Mouse (Mus musculus) testis, adult 2 months (tissue): ENCODE data around the gene Mfsd2b. TPM values are rescaled to one million over a fixed set of nuclear protein-coding genes. Genes with fewer than 3 reads are reported as not detected.
A peak's percentile ranks its signal among the peaks of the same experiment; 100 is the strongest.

ENCODE experiments used
- H3K27ac ChIP-seq: fragments of 200-500 bp; 2 replicates; pipeline ENCODE4 v1.5.1; 2012; ENCODE audit warnings: low read depth, low read length; ENCODE audit not compliant: control insufficient read depth, insufficient read depth
- H3K27me3 ChIP-seq: fragments of 200-500 bp; 2 replicates; pipeline ENCODE4 v1.6.1; 2012; ENCODE audit warnings: mild to moderate bottlenecking, low read length, moderate library complexity; ENCODE audit not compliant: control insufficient read depth, insufficient read depth
- H3K36me3 ChIP-seq: fragments of 200-500 bp; 2 replicates; pipeline ENCODE4 v1.6.1; 2012; ENCODE audit warnings: mild to moderate bottlenecking, low read length; ENCODE audit not compliant: control insufficient read depth, insufficient read depth
- H3K4me1 ChIP-seq: fragments of 200-500 bp; 2 replicates; pipeline ENCODE4 v1.6.1; 2012; ENCODE audit warnings: low read length; ENCODE audit not compliant: control insufficient read depth, insufficient read depth
- H3K4me3 ChIP-seq: fragments of 200-500 bp; 2 replicates; pipeline ENCODE4 v1.5.1; 2012; ENCODE audit warnings: low read depth, mild to moderate bottlenecking, low read length, moderate library complexity, mixed read lengths; ENCODE audit not compliant: control insufficient read depth
- CTCF ChIP-seq: fragments of 200-500 bp; IDR thresholded peaks from 2 replicates; pipeline ENCODE4 v1.5.1; 2012; ENCODE audit warnings: low read depth, mild to moderate bottlenecking, inconsistent platforms, low read length, moderate library complexity; ENCODE audit not compliant: control insufficient read depth, insufficient read depth, insufficient replicate concordance
- POLR2A ChIP-seq: fragments of 200-500 bp; IDR thresholded peaks from 2 replicates; pipeline ENCODE4 v1.6.1; 2012; ENCODE audit warnings: low read depth, mild to moderate bottlenecking, inconsistent platforms, low read length, moderate library complexity; ENCODE audit not compliant: control insufficient read depth
- polyA plus RNA-seq: library from polyadenylated mRNA; depleted of rRNA; stranded (reverse); fragments of >200 nt; gene quantifications from 2 replicates; pipeline ENCODE4 v1.2.3, GENCODE M21; 2012; rRNA removed

Gene Mfsd2b
- polyA plus RNA-seq, 1 experiment: 4.4 TPM

- peaks cover 19% of the 10 kb centered on the region for H3K4me1 ChIP-seq
- H3K27ac ChIP-seq: no peak overlapping the region
- H3K36me3 ChIP-seq: no peaks in the 10 kb centered on the region
- TF ChIP-seq POLR2A: no peak
- no peak for TF ChIP-seq CTCF
- peaks cover 2% of the 10 kb centered on the region; the same call in 1 of the 2 replicates for H3K27me3 ChIP-seq
- no peak overlapping the region for H3K4me3 ChIP-seq
Observed at GRCm38 (mm10) chr12:4840010-4840409, 34.1 kb downstream of the Mfsd2b start.

DNA sequence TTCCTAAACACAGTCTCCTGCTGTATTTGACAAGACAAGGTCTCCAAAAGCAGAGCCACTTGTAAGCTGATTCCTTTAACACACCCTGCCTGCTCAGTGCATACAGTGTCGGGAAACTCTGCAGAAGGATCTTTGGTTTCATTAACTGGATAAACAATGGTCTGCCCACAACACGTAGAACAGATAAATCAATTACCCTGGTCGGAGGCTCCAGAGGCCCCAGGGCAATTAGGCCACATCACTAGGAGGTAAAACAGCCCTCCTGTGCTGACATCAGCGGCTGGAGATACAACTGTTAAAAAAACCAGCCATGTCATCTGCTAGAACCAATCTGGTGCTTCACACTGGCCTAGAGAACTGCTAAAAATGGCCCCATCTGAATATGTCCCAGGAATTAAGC is 37.2 kb downstream of the Mfsd2b start:
- Histone ChIP-seq H3K27ac (no peak overlapping the region), H3K36me3 (no peaks in the 10 kb centered on the region), H3K4me3 (no peak overlapping the region), H3K27me3 (peaks cover 2% of the 10 kb centered on the region; the same call in 1 of the 2 replicates), H3K4me1 (peaks cover 10% of the 10 kb centered on the region)
- TF ChIP-seq CTCF: no peak
- TF ChIP-seq POLR2A: no peak

DNA sequence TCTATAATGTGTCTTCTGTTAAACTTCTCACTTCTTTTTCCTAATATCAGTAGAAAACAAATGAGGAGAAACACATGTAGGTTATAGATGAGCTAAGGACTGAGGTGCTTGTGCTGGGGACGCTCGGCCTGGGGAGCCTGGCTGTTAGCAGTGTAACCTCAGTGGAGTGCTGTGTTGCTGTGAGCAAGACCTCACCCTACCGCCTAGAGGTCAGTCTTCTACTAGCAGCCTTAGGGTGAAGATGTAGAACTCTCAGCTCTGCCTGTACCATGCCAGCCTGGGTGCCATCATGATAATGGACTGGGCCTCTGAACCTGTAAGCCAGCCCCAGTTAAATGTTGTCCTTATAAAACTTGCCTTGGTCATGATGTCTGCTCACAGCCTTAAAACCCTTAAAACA is 46.9 kb downstream of the Mfsd2b start:
- Histone ChIP-seq H3K4me3 (no peak overlapping the region), H3K4me1 (no peaks in the 10 kb centered on the region), H3K27ac (no peak overlapping the region), H3K36me3 (no peaks in the 10 kb centered on the region; the same call in 1 of the 2 replicates), H3K27me3 (no peaks in the 10 kb centered on the region)
- TF ChIP-seq CTCF: no peak
- TF ChIP-seq POLR2A: no peak

DNA sequence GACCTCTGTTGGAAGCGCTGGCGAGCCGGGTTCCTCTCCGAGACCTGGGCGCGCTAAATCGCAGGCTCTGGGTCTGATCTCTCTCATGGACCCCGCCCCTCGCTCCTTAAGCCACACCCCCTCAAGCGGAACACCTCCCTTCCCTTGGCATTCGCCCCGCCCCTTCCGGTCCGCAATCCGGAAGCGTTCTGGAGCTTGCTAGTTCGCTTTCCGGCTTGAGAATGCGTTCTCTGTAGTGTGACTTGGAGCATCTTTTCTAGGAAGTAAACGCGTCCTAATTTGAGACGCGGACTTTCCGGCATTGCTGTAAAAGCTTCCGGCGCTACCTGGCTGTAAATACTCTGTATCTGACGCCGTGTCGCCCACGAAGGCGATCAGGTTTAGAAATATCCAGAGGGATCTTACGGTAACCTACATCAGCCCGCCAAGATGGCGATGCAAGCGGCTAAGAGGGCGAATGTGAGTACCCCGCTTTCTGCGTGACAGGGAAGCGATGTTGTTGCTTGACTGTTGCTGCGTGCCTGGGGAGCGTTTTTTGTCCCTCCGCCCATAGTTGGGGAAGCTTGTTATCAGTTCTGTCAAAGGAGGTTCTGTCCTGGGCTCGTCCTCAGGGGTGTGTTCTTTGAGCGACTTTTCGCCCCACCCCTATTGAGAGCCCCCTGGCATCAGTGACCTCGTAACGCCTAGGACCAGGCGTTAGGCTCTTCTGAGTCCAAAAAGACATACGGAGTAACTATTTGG is 56.6 kb downstream of the Mfsd2b start, which contains the start of gene Sf3b6:
Gene Sf3b6 (plus strand): TSS at position 184 of the 741 bp plus-strand sequence.
- no peaks in the 10 kb centered on the region; the same call in 1 of the 2 replicates for H3K4me1 ChIP-seq
- H3K27ac ChIP-seq: peak within 1 kb of the TSS; percentile 50
- TF ChIP-seq CTCF: no peak
- TF ChIP-seq POLR2A: peak; percentile 74
- no peaks in the 10 kb centered on the region for H3K36me3 ChIP-seq
- H3K4me3 ChIP-seq: peak within 1 kb of the TSS; percentile 92
- H3K27me3 ChIP-seq: no peaks in the 10 kb centered on the region

DNA sequence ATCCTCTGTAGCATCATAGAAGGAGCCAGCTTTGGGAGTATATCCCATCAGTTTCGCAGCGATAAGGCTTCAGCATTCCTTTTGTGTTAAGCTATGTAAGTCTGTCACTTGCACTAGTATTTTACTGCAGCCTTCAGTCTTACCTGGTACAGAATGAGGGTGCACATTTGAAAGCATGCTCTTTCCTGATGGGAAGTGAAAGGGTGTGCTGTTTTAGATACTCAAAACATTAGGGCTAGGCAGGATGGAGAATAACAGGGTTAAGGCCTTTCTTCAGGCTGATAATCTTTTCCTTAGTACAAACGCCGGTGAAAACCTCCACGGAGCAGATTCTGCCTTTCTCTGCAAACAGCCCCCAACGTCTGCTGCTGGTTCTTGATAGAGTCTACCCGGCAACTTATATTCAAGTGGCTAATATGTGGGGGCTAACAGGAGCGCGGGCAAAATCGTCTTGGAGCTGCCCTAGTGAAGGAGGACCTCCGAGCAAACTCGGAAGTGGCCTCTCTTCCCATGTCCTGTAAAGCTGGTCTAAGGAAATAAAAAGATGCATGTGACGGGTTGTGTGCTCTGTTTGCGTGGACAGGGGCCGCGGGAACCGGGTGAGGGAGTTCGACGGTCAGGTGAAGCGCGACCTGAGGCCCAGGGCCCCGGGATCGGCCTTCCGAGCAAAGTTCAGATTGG is 57.3 kb downstream of the Mfsd2b start:
- Histone ChIP-seq H3K27ac (peak overlapping the region; percentile 50), H3K4me1 (no peaks in the 10 kb centered on the region; the same call in 1 of the 2 replicates), H3K27me3 (no peaks in the 10 kb centered on the region), H3K36me3 (no peaks in the 10 kb centered on the region), H3K4me3 (peak overlapping the region; percentile 92)
- TF ChIP-seq CTCF (no peak), POLR2A (no peak)

DNA sequence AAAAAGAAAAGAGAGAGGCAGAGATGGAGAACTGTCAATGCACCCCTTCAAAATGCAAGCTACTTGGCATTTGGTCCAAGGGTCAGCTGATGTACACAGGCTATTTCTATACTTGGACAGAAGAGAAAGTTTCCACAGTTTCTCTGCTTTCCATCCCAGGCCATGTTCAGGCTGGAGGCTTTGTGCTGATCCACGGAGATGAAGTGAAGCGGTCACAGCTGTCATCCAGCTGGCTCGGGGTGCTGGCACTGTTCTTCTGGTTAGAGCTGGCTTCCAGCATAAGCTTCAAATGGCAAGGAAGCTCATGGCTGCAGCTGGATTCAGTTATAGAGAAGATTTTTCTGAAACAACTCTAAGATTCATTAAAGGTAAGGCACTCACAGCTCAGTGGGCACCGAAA is 60.5 kb downstream of the Mfsd2b start:
- Histone ChIP-seq H3K27me3 (no peaks in the 10 kb centered on the region), H3K4me3 (no peak overlapping the region), H3K27ac (no peak overlapping the region), H3K4me1 (no peaks in the 10 kb centered on the region; the same call in 1 of the 2 replicates), H3K36me3 (no peaks in the 10 kb centered on the region)
- TF ChIP-seq POLR2A (no peak), CTCF (no peak)

Other genes starting within 250 kb of the Mfsd2b start
- gene Fam228a, start 135.9 kb downstream of the Mfsd2b start, polyA plus RNA-seq: 14.6 TPM in 2 replicates
- 165 and 173 TPM in 2 replicates for gene Pfn4, start 105.3 kb downstream of the Mfsd2b start, polyA plus RNA-seq
- gene Fam228b, start 105.1 kb downstream of the Mfsd2b start, polyA plus RNA-seq: 13.5 and 16.7 TPM in 2 replicates
- 24.8 and 27.7 TPM in 2 replicates for gene Sf3b6, start 56.8 kb downstream of the Mfsd2b start, polyA plus RNA-seq
- gene Fkbp1b, start 32.8 kb downstream of the Mfsd2b start, polyA plus RNA-seq: 0.47 and 0.68 TPM in 2 replicates
- 3.8 and 4.5 TPM in 2 replicates for gene Wdcp, start 31.1 kb downstream of the Mfsd2b start, polyA plus RNA-seq
- 1.4 TPM in 2 replicates for gene Ubxn2a, start 33.3 kb upstream of the Mfsd2b start, polyA plus RNA-seq
- 3.7 and 4.0 TPM in 2 replicates for gene Atad2b, start 43.0 kb upstream of the Mfsd2b start, polyA plus RNA-seq